Mouse (Mus musculus) neural tube, embryonic 13.5 days (tissue): Measurements from ENCODE around the gene Wfikkn2. TPM values are rescaled to one million over a fixed set of nuclear protein-coding genes. Genes with fewer than 3 reads are reported as not detected.

ENCODE experiments used
- ATAC-seq: fragments of 200-750 bp; cut with Nextera tagmentation; 2 replicates; pipeline ENCODE4 v1.8.0; 2017; ENCODE audit warnings: low read depth, mild to moderate bottlenecking, moderate TSS enrichment, moderate library complexity
- H3K27ac ChIP-seq: fragments of 300-500 bp; sonication (generic); replicated peaks from 2 replicates; pipeline ENCODE4 v1.5.1; 2015; ENCODE audit warnings: moderate library complexity, mild to moderate bottlenecking, inconsistent platforms
- H3K27me3 ChIP-seq: fragments of 300-500 bp; sonication (generic); 2 replicates; pipeline ENCODE4 v1.6.1; 2015; ENCODE audit warnings: mild to moderate bottlenecking, inconsistent platforms
- H3K36me3 ChIP-seq: fragments of 300-500 bp; sonication (generic); 2 replicates; pipeline ENCODE4 v1.6.1; 2015; ENCODE audit warnings: mild to moderate bottlenecking, inconsistent platforms
- H3K4me1 ChIP-seq: fragments of 300-500 bp; sonication (generic); replicated peaks from 2 replicates; pipeline ENCODE4 v1.6.1; 2015; ENCODE audit warnings: inconsistent platforms
- H3K4me2 ChIP-seq: fragments of 300-500 bp; sonication (generic); 2 replicates; pipeline ENCODE4 v1.6.1; 2015; ENCODE audit warnings: inconsistent platforms, mild to moderate bottlenecking, moderate library complexity
- H3K4me3 ChIP-seq: fragments of 300-500 bp; sonication (generic); 2 replicates; pipeline ENCODE4 v1.5.1; 2015; ENCODE audit warnings: mild to moderate bottlenecking, inconsistent platforms
- H3K9ac ChIP-seq: fragments of 300-500 bp; sonication (generic); 2 replicates; pipeline ENCODE4 v1.6.1; 2015; ENCODE audit warnings: moderate library complexity, mild to moderate bottlenecking, inconsistent platforms
- H3K9me3 ChIP-seq: fragments of 300-500 bp; sonication (generic); 2 replicates; pipeline ENCODE4 v1.6.1; 2016; ENCODE audit warnings: inconsistent platforms
- WGBS: fragments of 180-500 bp; shearing (Covaris S2); methylation state at CpG from one replicate; pipeline ENCODE4 v1.1.7; 2015; 5-methylcytosine and 5-hydroxymethylcytosine counted together
- polyA plus RNA-seq: library from polyadenylated mRNA; unstranded; fragments of >200 nt; fragmentation: Nextera tagmentation; extraction: Ambion mirVana; gene quantifications from 2 replicates; pipeline ENCODE4 v1.2.1, GENCODE M21; 2015

Wfikkn2 gene
- polyA plus RNA-seq, 1 experiment from 2014 or later, result 3.3 TPM

GRCm38 (mm10) chr11:94212489-94212836 is 33.3 kb downstream of the Wfikkn2 start:
- Histone ChIP-seq H3K4me2 (peak overlapping the region; percentile 66), H3K27ac (peak overlapping the region; percentile 98), H3K9ac (peak overlapping the region; percentile 99), H3K36me3 (peaks cover 14% of the 10 kb centered on the region), H3K4me3 (peak overlapping the region; percentile 85), H3K4me1 (peaks cover 34% of the 10 kb centered on the region), H3K27me3 (no peaks in the 10 kb centered on the region), H3K9me3 (no peaks in the 10 kb centered on the region)
- 1% methylated on average over 7 of the region's 7 CpGs for WGBS
- ATAC-seq, result no peak

- peaks cover 34% of the 10 kb centered on the region for H3K4me1 ChIP-seq
- peak; percentile 21 for ATAC-seq
- H3K27me3 ChIP-seq, result no peaks in the 10 kb centered on the region
- no peaks in the 10 kb centered on the region for H3K9me3 ChIP-seq
- H3K27ac ChIP-seq, result peak overlapping the region; percentile 98
- peak overlapping the region; percentile 66 for H3K4me2 ChIP-seq
- 0% methylated on average over 21 of the region's 61 CpGs for WGBS
- peaks cover 14% of the 10 kb centered on the region for H3K36me3 ChIP-seq
- peak overlapping the region; percentile 85 for H3K4me3 ChIP-seq
- H3K9ac ChIP-seq, result peak overlapping the region; percentile 99
These were observed 33.9 kb downstream of the Wfikkn2 start for GRCm38 (mm10) chr11:94211651-94212488.

- no peaks in the 10 kb centered on the region for H3K9me3 ChIP-seq
- peak; percentile 96 for ATAC-seq
- peak within 1 kb of the TSS; percentile 85 for H3K4me3 ChIP-seq
- H3K4me1 ChIP-seq, result peaks cover 29% of the 10 kb centered on the region
- peak within 1 kb of the TSS; percentile 98 for H3K4me2 ChIP-seq
- peak within 1 kb of the TSS; percentile 99 for H3K9ac ChIP-seq
- WGBS, result under 1% methylated on average over 36 of the region's 55 CpGs
- no peaks in the 10 kb centered on the region for H3K27me3 ChIP-seq
- H3K27ac ChIP-seq, result peak within 1 kb of the TSS; percentile 99
- H3K36me3 ChIP-seq, result peaks cover 14% of the 10 kb centered on the region
These were observed 34.6 kb downstream of the Wfikkn2 start, which contains the start of gene Tob1 for GRCm38 (mm10) chr11:94211124-94211603. Tob1 (plus strand) TSS chr11:94211454.

GRCm38 (mm10) chr11:94210191-94211086 is 35.4 kb downstream of the Wfikkn2 start:
- peak overlapping the region; percentile 57 for H3K4me3 ChIP-seq
- ATAC-seq, result peak; percentile 83
- no peaks in the 10 kb centered on the region for H3K27me3 ChIP-seq
- peak overlapping the region; percentile 99 for H3K27ac ChIP-seq
- H3K4me1 ChIP-seq, result peaks cover 22% of the 10 kb centered on the region
- peak overlapping the region; percentile 82 for H3K9ac ChIP-seq
- no peaks in the 10 kb centered on the region for H3K9me3 ChIP-seq
- peak overlapping the region; percentile 98 for H3K4me2 ChIP-seq
- peaks cover 12% of the 10 kb centered on the region for H3K36me3 ChIP-seq
- under 1% methylated on average over 45 of the region's 56 CpGs for WGBS

- 4% methylated on average over 14 of the region's 14 CpGs for WGBS
- Histone ChIP-seq H3K4me3 (peak overlapping the region; percentile 44), H3K27me3 (no peaks in the 10 kb centered on the region), H3K9me3 (no peaks in the 10 kb centered on the region), H3K36me3 (peaks cover 12% of the 10 kb centered on the region), H3K4me1 (peaks cover 21% of the 10 kb centered on the region), H3K4me2 (peak overlapping the region; percentile 98), H3K9ac (peak overlapping the region; percentile 75), H3K27ac (peak overlapping the region; percentile 99)
- ATAC-seq, result no peak
These were observed 36.1 kb downstream of the Wfikkn2 start for GRCm38 (mm10) chr11:94209695-94210131.

- Histone ChIP-seq H3K4me1 (peaks cover 14% of the 10 kb centered on the region), H3K4me2 (peak overlapping the region; percentile 98), H3K9me3 (no peaks in the 10 kb centered on the region), H3K36me3 (peaks cover 6% of the 10 kb centered on the region), H3K4me3 (peak overlapping the region; percentile 44; the same call in 1 of the 2 replicates), H3K27ac (peak overlapping the region; percentile 99), H3K27me3 (no peaks in the 10 kb centered on the region), H3K9ac (no peak overlapping the region; the same call in 1 of the 2 replicates)
- ATAC-seq, result no peak
- WGBS, result 40% methylated on average over 8 of the region's 8 CpGs
These were observed 36.8 kb downstream of the Wfikkn2 start for GRCm38 (mm10) chr11:94208811-94209675.

- no peak overlapping the region for H3K4me3 ChIP-seq
- H3K36me3 ChIP-seq, result no peaks in the 10 kb centered on the region
- no peak overlapping the region for H3K9ac ChIP-seq
- H3K9me3 ChIP-seq, result no peaks in the 10 kb centered on the region
- no peak overlapping the region for H3K4me2 ChIP-seq
- H3K27ac ChIP-seq, result no peak overlapping the region
- no peaks in the 10 kb centered on the region; the same call in 1 of the 2 replicates for H3K4me1 ChIP-seq
- ATAC-seq, result no peak
- WGBS, result 46% methylated on average over 10 of the region's 10 CpGs
- no peaks in the 10 kb centered on the region for H3K27me3 ChIP-seq
These were observed 39.2 kb downstream of the Wfikkn2 start for GRCm38 (mm10) chr11:94206398-94207114.

GRCm38 (mm10) chr11:94203066-94203465 is 42.7 kb downstream of the Wfikkn2 start:
- Histone ChIP-seq H3K36me3 (no peaks in the 10 kb centered on the region), H3K27me3 (no peaks in the 10 kb centered on the region), H3K9me3 (no peaks in the 10 kb centered on the region), H3K4me2 (no peak overlapping the region), H3K27ac (no peak overlapping the region), H3K4me1 (no peaks in the 10 kb centered on the region), H3K9ac (no peak overlapping the region), H3K4me3 (no peak overlapping the region)
- ATAC-seq, result no peak
- 83% methylated on average over 3 of the region's 3 CpGs for WGBS

- H3K9ac ChIP-seq, result no peak overlapping the region
- H3K27me3 ChIP-seq, result no peaks in the 10 kb centered on the region
- ATAC-seq, result no peak
- WGBS, result 92% methylated on average over 5 of the region's 5 CpGs
- H3K4me3 ChIP-seq, result no peak overlapping the region
- no peaks in the 10 kb centered on the region for H3K9me3 ChIP-seq
- H3K4me1 ChIP-seq, result no peaks in the 10 kb centered on the region
- H3K36me3 ChIP-seq, result no peaks in the 10 kb centered on the region
- no peak overlapping the region for H3K27ac ChIP-seq
- H3K4me2 ChIP-seq, result no peak overlapping the region
These were observed 43.7 kb downstream of the Wfikkn2 start for GRCm38 (mm10) chr11:94202106-94202505.

- 89% methylated on average over 4 of the region's 4 CpGs for WGBS
- Histone ChIP-seq H3K27ac (no peak overlapping the region), H3K36me3 (no peaks in the 10 kb centered on the region), H3K9ac (no peak overlapping the region), H3K4me3 (no peak overlapping the region), H3K27me3 (no peaks in the 10 kb centered on the region), H3K9me3 (no peaks in the 10 kb centered on the region), H3K4me1 (no peaks in the 10 kb centered on the region), H3K4me2 (no peak overlapping the region)
- no peak for ATAC-seq
These were observed 45.4 kb downstream of the Wfikkn2 start for GRCm38 (mm10) chr11:94200422-94200821.

GRCm38 (mm10) chr11:94199771-94200170 is 46.0 kb downstream of the Wfikkn2 start:
- Histone ChIP-seq H3K36me3 (no peaks in the 10 kb centered on the region), H3K9me3 (no peaks in the 10 kb centered on the region), H3K27ac (no peak overlapping the region), H3K4me2 (no peak overlapping the region), H3K4me3 (no peak overlapping the region), H3K4me1 (no peaks in the 10 kb centered on the region), H3K9ac (no peak overlapping the region), H3K27me3 (no peaks in the 10 kb centered on the region)
- no peak for ATAC-seq
- 85% methylated on average over 2 of the region's 2 CpGs for whole genome bisulfite sequencing
